ENCODE assay signal across 17 mouse cellular contexts in the genomic region with DNA sequence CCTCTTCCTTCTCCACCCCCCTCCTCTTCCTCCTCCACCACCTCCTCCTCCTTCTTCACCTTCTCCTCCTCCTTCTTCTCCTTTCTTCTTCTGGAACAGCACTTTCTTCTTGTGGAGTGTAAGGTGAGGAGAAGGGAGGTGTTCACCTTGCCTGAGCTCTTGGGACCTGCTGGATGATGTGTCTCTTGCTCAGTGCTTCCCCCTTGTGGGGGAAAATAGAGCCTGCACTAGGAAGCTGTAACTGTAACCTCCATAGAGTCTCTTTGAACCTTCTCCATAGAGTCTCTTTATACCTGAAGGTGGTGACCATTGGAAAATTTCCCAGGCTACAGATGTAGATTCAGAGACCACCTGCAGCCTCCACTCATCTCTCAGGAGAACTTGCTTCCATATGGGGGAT. TPM values are rescaled to one million over a fixed set of nuclear protein-coding genes. Genes with fewer than 3 reads are reported as not detected.
DNase-seq lines count a peak whose midpoint lies in the region; TF ChIP-seq lines count a peak whose summit lies in the region.
"Had no signal": no experiment of that assay in that cellular context is flagged by ENCODE, and none has a peak within 500 bp of the region (broad histone marks: within the 10 kb centered on the region; RNA-seq: fewer than 3 reads in every experiment).

No protein-coding gene starts in this region.

- H3K27me3 ChIP-seq in cerebellum, adult 2 months (ENCODE audit: control insufficient read depth, insufficient read depth, low read length) = no peaks in the 10 kb centered on the region
- H3K27me3 ChIP-seq: liver, embryonic 15.5 days; midbrain, embryonic 15.5 days had no signal

- no peak overlapping the region for H3K27ac ChIP-seq in cerebellum, adult 2 months (ENCODE audit: insufficient read depth, low read length)
- no peak overlapping the region for H3K27ac ChIP-seq in left cerebral cortex, adult 2 months
- H3K27ac ChIP-seq: liver, embryonic 15.5 days; midbrain, embryonic 15.5 days had no signal

- no peak for DNase-seq in cerebellum, adult 2 months
- DNase-seq in cerebellum, adult 11-12 months = no peak
- DNase-seq in left cerebral cortex, adult 2 months (ENCODE audit: extremely low spot score in 1 of 2, low spot score in 2 of 2) = no peak
- DNase-seq in left cerebral cortex, postnatal 4 days = no peak
- DNase-seq in 416B (ENCODE audit: low read depth) (peak; percentile 3), ZHBTc4 (ENCODE audit: low read depth, low spot score) (peak; percentile 66)
- no peak for DNase-seq in cerebellum, postnatal 10 days
- no peak for DNase-seq in heart, adult 18-20 months
- DNase-seq: cerebellum, adult 9-11 months; kidney, adult 18-20 months had no signal

- peak; percentile 31; the same call in 1 of the 2 replicates for TF ChIP-seq CTCF in cerebellum, adult 2 months (IDR thresholded peaks at IDR 0.05; ENCODE audit: borderline replicate concordance, insufficient read depth, low read depth, low read length)
- TF ChIP-seq CTCF in left cerebral cortex, adult 2 months (IDR thresholded peaks at IDR 0.05) = peak; percentile 42

- intact Hi-C loops in left cerebral cortex, adult 2 months (cut with DNase I) = no loop called here
- intact Hi-C loops in left cerebral cortex, postnatal 4 days (cut with DNase I) = no loop called here

- no peak for TF ChIP-seq POLR2A in cerebellum, adult 2 months (IDR thresholded peaks at IDR 0.05; ENCODE audit: borderline replicate concordance, insufficient read depth, low read length)

- H3K4me1 ChIP-seq in cerebellum, adult 2 months (ENCODE audit: control insufficient read depth, insufficient read depth, low read length) = no peaks in the 10 kb centered on the region
- H3K4me1 ChIP-seq: liver, embryonic 15.5 days; midbrain, embryonic 15.5 days had no signal

- no peak overlapping the region for H3K4me3 ChIP-seq in cerebellum, adult 2 months (replicated peaks; ENCODE audit: insufficient read depth, low read depth, low read length)
- H3K4me3 ChIP-seq in left cerebral cortex, adult 2 months = no peak overlapping the region
- H3K4me3 ChIP-seq: liver, embryonic 15.5 days; midbrain, embryonic 15.5 days had no signal

RNA-seq across cellular contexts. Expression of a gene that starts 59.5 kb away (rescaled TPM):
- not detected in 2 replicates for polyA plus RNA-seq in cerebellum, adult 2 months (2012; rRNA removed)
- not detected for total RNA-seq in left cerebral cortex, adult 2 months (2021)
- not detected for total RNA-seq in left cerebral cortex, postnatal 4 days (2021)
- not detected for total RNA-seq in heart, adult 18-20 months (2021)
- total RNA-seq: adrenal gland, adult 2 months; gastrocnemius, adult 8-10 months; neutrophil, adult 5-6 weeks had no signal
- polyA plus RNA-seq: adrenal gland, adult 2 months; heart, embryonic 16.5 days; liver, embryonic 15.5 days; midbrain, embryonic 15.5 days; urinary bladder, adult 2 months had no signal

Comparison
In these comparisons a context has a peak if more than half of its experiments do, and no peak if none do; other contexts are left out.
1. DNase-seq: peak in 416B (single experiment) and ZHBTc4 (single experiment); none in cerebellum, adult 2 months (0 of 2), cerebellum, adult 11-12 months (single experiment), left cerebral cortex, adult 2 months (0 of 2), left cerebral cortex, postnatal 4 days (single experiment), cerebellum, postnatal 10 days (0 of 2) and heart, adult 18-20 months (0 of 2).